ENCODE assay signal across 25 mouse cellular contexts in genomic region chr3:66310586-66310985, GRCm38 (mm10). TPM values are rescaled to one million over a fixed set of nuclear protein-coding genes. Genes with fewer than 3 reads are reported as not detected.
"Had no signal": no experiment of that assay in that cellular context is flagged by ENCODE, and none has a peak within 500 bp of the region (broad histone marks: within the 10 kb centered on the region; RNA-seq: fewer than 3 reads in every experiment).

No protein-coding gene starts in this region.

- DNase-seq: gastrocnemius, adult 2 months; gastrocnemius, postnatal 10 days; gastrocnemius, postnatal 25 days; heart, adult 18-20 months; heart, postnatal 10 days; heart, postnatal 4 days; kidney, adult 18-20 months; kidney, adult 8-10 months; kidney, postnatal 10 days; kidney, postnatal 25 days; kidney, postnatal 4 days; layer of hippocampus, adult 9-11 months; layer of hippocampus, postnatal 36 days; left cerebral cortex, postnatal 4 days had no signal

- ATAC-seq: hindbrain, embryonic 16.5 days; inflammation-experienced regulatory T-cells, adult 6 months; intestine, embryonic 15.5 days; intestine, postnatal 0 days had no signal

- H3K9ac ChIP-seq: heart, embryonic 12.5 days; hindbrain, embryonic 12.5 days; hindbrain, embryonic 14.5 days; intestine, embryonic 15.5 days; limb, embryonic 13.5 days; limb, embryonic 15.5 days had no signal

- H3K9me3 ChIP-seq: heart, embryonic 10.5 days; heart, embryonic 12.5 days; hindbrain, embryonic 10.5 days; hindbrain, embryonic 12.5 days; intestine, embryonic 15.5 days; limb, embryonic 13.5 days; limb, embryonic 15.5 days had no signal

- H3K27me3 ChIP-seq: heart, embryonic 12.5 days; hindbrain, embryonic 12.5 days; intestine, embryonic 15.5 days; limb, embryonic 13.5 days; limb, embryonic 15.5 days had no signal

- H3K36me3 ChIP-seq: heart, embryonic 10.5 days; heart, embryonic 12.5 days; hindbrain, embryonic 10.5 days; hindbrain, embryonic 12.5 days; intestine, embryonic 15.5 days; limb, embryonic 13.5 days; limb, embryonic 15.5 days had no signal

- H3K4me1 ChIP-seq: heart, embryonic 10.5 days; heart, embryonic 12.5 days; hindbrain, embryonic 10.5 days; hindbrain, embryonic 12.5 days; intestine, embryonic 15.5 days; limb, embryonic 15.5 days had no signal

- H3K4me3 ChIP-seq: gastrocnemius, adult 2 months; heart, embryonic 10.5 days; heart, embryonic 12.5 days; hindbrain, embryonic 10.5 days; hindbrain, embryonic 12.5 days; intestine, embryonic 15.5 days; limb, embryonic 13.5 days; limb, embryonic 15.5 days had no signal

- H3K4me2 ChIP-seq: heart, embryonic 12.5 days; hindbrain, embryonic 12.5 days; hindbrain, embryonic 14.5 days; intestine, embryonic 15.5 days; limb, embryonic 13.5 days; limb, embryonic 15.5 days had no signal

- H3K27ac ChIP-seq: gastrocnemius, adult 2 months; heart, embryonic 10.5 days; hindbrain, embryonic 10.5 days; hindbrain, embryonic 12.5 days; hindbrain, embryonic 14.5 days; intestine, embryonic 15.5 days; limb, embryonic 13.5 days; limb, embryonic 15.5 days had no signal

RNA-seq across cellular contexts. Expression of gene Veph1, which starts 13.9 kb away (rescaled TPM):
- polyA plus RNA-seq: inflammation-experienced regulatory T-cells, adult 6 months; intestine, postnatal 0 days had no signal
